Mouse (Mus musculus): ENCODE data around the gene Rpl13.

DNA sequence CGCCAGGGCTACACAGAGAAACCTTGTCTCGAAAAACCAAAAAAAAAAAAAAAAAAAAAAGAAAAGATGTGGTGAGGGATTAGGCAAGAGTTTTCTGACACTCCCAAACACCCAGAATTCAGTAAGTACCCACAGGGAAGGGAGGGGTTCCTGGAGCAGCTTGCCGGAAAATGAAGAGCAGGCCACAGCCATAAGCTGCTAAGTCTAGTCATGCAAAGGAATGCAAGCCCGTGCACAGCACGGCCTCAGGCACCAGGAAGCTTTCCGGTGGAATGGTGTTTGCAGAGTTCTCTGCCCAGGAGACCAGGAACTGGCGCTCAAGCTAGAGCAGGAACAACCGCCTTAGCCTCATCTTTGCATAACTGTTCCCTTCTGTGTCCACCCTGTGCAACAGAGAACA is 1.9 kb upstream of the Rpl13 start:
- TF ChIP-seq CTCF (IDR thresholded peaks at IDR 0.05; ENCODE audit: extremely low read depth, insufficient read length, insufficient replicate concordance, low read depth, low read length) (no peak), POLR2A (IDR thresholded peaks at IDR 0.05; ENCODE audit: low read depth, low read length) (no peak)

Data from small intestine, adult 2 months (tissue).